Mouse (Mus musculus): ENCODE results near the gene Agap3.

DNA sequence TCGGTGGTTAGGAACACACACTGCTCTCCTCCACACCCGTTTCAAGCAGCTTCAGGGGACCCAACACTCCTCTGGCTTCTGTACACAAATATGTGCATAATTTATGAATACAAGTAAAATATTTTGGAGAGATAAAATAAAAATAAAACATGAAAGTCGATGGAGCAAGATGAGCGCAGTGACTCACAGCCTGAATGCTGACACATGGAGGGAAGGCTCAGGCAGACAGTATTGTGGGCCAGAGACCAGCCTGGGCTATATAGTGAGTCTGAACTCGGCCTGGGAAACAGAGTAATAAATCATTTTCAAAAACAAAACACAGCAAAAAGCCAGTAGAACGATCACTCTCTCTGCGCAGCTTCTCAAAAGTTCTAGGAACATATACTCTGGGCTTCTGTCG is 69.4 kb downstream of the Agap3 start:
- no peak for TF ChIP-seq POLR2A (IDR thresholded peaks at IDR 0.05; ENCODE audit: low read depth, low read length)
- no peak for TF ChIP-seq CTCF (IDR thresholded peaks at IDR 0.05; ENCODE audit: extremely low read depth, insufficient read depth, insufficient read length, insufficient replicate concordance)
